In the genomic region with DNA sequence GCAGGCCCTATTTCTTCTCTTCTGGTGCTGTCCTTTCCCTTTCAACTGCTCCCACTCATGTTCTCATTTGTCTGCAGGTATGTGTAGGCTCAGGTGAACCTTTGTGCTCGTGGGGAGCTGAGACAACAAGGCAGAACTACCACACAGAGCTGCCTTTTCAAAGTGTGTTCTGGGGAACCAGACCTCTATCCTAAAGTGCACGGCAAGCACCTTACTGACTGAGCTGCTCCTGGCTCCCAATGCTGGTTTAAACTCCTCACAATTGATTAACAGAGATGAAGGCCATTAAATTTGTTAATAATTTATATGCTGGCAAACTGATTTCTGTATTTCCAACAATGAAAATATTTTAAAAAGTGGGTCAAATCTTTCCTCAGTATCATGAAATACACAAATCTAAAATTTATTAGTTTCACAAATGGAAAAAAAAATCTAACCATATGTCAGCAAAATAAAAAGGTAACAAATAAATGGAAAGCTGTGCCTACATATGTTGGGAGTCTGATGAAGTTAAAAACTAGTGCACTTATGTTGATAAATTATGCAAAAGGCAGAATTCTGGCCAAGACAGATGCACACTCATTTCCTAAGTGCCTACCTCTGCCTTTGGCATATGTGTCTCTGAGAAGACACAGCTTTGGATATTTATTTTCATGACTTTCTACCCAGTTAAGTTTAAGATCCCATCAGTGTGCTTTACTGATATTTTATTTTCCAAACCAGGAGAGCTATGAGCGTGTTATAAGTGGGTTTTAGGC, we compare ENCODE assay signal across 25 mouse cellular contexts. TPM values are rescaled to one million over a fixed set of nuclear protein-coding genes. Genes with fewer than 3 reads are reported as not detected.
DNase-seq lines count a peak whose midpoint lies in the region; ATAC-seq and TF ChIP-seq lines count a peak whose summit lies in the region.
"Had no signal": no experiment of that assay in that cellular context is flagged by ENCODE, and none has a peak within 500 bp of the region (broad histone marks: within the 10 kb centered on the region; RNA-seq: fewer than 3 reads in every experiment).

No protein-coding gene starts in this region.

- no peak for TF ChIP-seq CTCF in kidney, postnatal 0 days (IDR thresholded peaks at IDR 0.05; ENCODE audit: low read depth)

- H3K27ac ChIP-seq in kidney, embryonic 16.5 days (ENCODE audit: low read length), result peak overlapping the region; percentile 42; the same call in 1 of the 2 replicates
- no peak overlapping the region for H3K27ac ChIP-seq in kidney, embryonic 14.5 days (ENCODE audit: low read depth, low read length)
- peak overlapping the region; percentile 48 for H3K27ac ChIP-seq in kidney, postnatal 0 days
- H3K27ac ChIP-seq: gastrocnemius, adult 2 months; hindbrain, embryonic 15.5 days; limb, embryonic 13.5 days; liver, embryonic 12.5 days; midbrain, embryonic 10.5 days; neural tube, embryonic 15.5 days; stomach, embryonic 15.5 days had no signal

- H3K4me1 ChIP-seq in kidney, embryonic 16.5 days (ENCODE audit: insufficient read depth, low read length), result no peaks in the 10 kb centered on the region
- no peaks in the 10 kb centered on the region for H3K4me1 ChIP-seq in kidney, embryonic 14.5 days (ENCODE audit: control insufficient read depth, insufficient read depth, low read length)
- H3K4me1 ChIP-seq in kidney, postnatal 0 days (replicated peaks; ENCODE audit: insufficient read depth, low read length), result no peaks in the 10 kb centered on the region
- H3K4me1 ChIP-seq: hindbrain, embryonic 15.5 days; limb, embryonic 13.5 days; liver, embryonic 12.5 days; midbrain, embryonic 10.5 days; neural tube, embryonic 15.5 days; stomach, embryonic 15.5 days had no signal

- H3K9ac ChIP-seq in kidney, embryonic 16.5 days (replicated peaks; ENCODE audit: low read length), result no peak overlapping the region
- H3K9ac ChIP-seq in kidney, embryonic 14.5 days (ENCODE audit: low read depth, low read length), result no peak overlapping the region
- H3K9ac ChIP-seq in kidney, postnatal 0 days (ENCODE audit: low read depth, low read length), result no peak overlapping the region
- H3K9ac ChIP-seq: hindbrain, embryonic 15.5 days; limb, embryonic 13.5 days; liver, embryonic 12.5 days; neural tube, embryonic 15.5 days; stomach, embryonic 15.5 days had no signal

- no peak overlapping the region for H3K4me2 ChIP-seq in kidney, embryonic 16.5 days (replicated peaks; ENCODE audit: low read depth, low read length)
- H3K4me2 ChIP-seq in kidney, embryonic 14.5 days (replicated peaks; ENCODE audit: low read depth, low read length), result no peak overlapping the region
- no peak overlapping the region for H3K4me2 ChIP-seq in kidney, postnatal 0 days (ENCODE audit: low read length)
- H3K4me2 ChIP-seq: hindbrain, embryonic 15.5 days; limb, embryonic 13.5 days; liver, embryonic 12.5 days; neural tube, embryonic 15.5 days; stomach, embryonic 15.5 days had no signal

- peak; percentile 33; the same call in 1 of the 2 replicates for ATAC-seq in frontal cortex, adult (ENCODE audit: low TSS enrichment)
- ATAC-seq in kidney, embryonic 16.5 days (ENCODE audit: low FRiP score, low TSS enrichment), result no peak
- ATAC-seq in kidney, embryonic 14.5 days (ENCODE audit: low FRiP score, low TSS enrichment), result no peak
- ATAC-seq in kidney, postnatal 0 days (replicated peaks; ENCODE audit: low FRiP score, low read depth), result no peak; the same call in 1 of the 2 replicates
- ATAC-seq: liver, embryonic 12.5 days had no signal

- no peaks in the 10 kb centered on the region for H3K27me3 ChIP-seq in kidney, embryonic 16.5 days (ENCODE audit: insufficient read depth, low read length)
- no peaks in the 10 kb centered on the region for H3K27me3 ChIP-seq in kidney, embryonic 14.5 days (ENCODE audit: control insufficient read depth, insufficient read depth, low read length)
- H3K27me3 ChIP-seq in kidney, postnatal 0 days (ENCODE audit: insufficient read depth, low read length), result no peaks in the 10 kb centered on the region
- H3K27me3 ChIP-seq: CH12.LX; hindbrain, embryonic 15.5 days; limb, embryonic 13.5 days; liver, embryonic 12.5 days; neural tube, embryonic 15.5 days; stomach, embryonic 15.5 days had no signal

- no peaks in the 10 kb centered on the region for H3K9me3 ChIP-seq in kidney, embryonic 16.5 days (ENCODE audit: low read length)
- no peaks in the 10 kb centered on the region for H3K9me3 ChIP-seq in kidney, embryonic 14.5 days (ENCODE audit: control insufficient read depth, low read length)
- no peaks in the 10 kb centered on the region for H3K9me3 ChIP-seq in kidney, postnatal 0 days (replicated peaks; ENCODE audit: low read length)
- H3K9me3 ChIP-seq: G1E; hindbrain, embryonic 15.5 days; liver, embryonic 12.5 days; midbrain, embryonic 10.5 days; neural tube, embryonic 15.5 days; stomach, embryonic 15.5 days had no signal

- 91% methylated on average over 3 of the region's 3 CpGs for WGBS in kidney, embryonic 16.5 days
- WGBS in kidney, embryonic 14.5 days, result 88% methylated on average over 3 of the region's 3 CpGs
- WGBS in kidney, postnatal 0 days, result 70% methylated on average over 3 of the region's 3 CpGs

- H3K4me3 ChIP-seq in kidney, embryonic 16.5 days (ENCODE audit: low read length), result no peak overlapping the region
- H3K4me3 ChIP-seq in kidney, embryonic 14.5 days (ENCODE audit: low read length), result no peak overlapping the region
- no peak overlapping the region for H3K4me3 ChIP-seq in kidney, postnatal 0 days (replicated peaks; ENCODE audit: low read depth, low read length)
- H3K4me3 ChIP-seq: gastrocnemius, adult 2 months; hindbrain, embryonic 15.5 days; limb, embryonic 13.5 days; liver, embryonic 12.5 days; midbrain, embryonic 10.5 days; neural tube, embryonic 15.5 days; stomach, embryonic 15.5 days had no signal

- H3K36me3 ChIP-seq in kidney, embryonic 16.5 days (ENCODE audit: insufficient read depth, low read length), result peaks cover 41% of the 10 kb centered on the region
- peaks cover 42% of the 10 kb centered on the region for H3K36me3 ChIP-seq in kidney, embryonic 14.5 days (ENCODE audit: control insufficient read depth, insufficient read depth, low read length)
- H3K36me3 ChIP-seq in kidney, postnatal 0 days (ENCODE audit: insufficient read depth, low read length), result peaks cover 17% of the 10 kb centered on the region

- DNase-seq in frontal cortex, postnatal 14 days (ENCODE audit: low spot score in 2 of 2), result no peak
- DNase-seq in kidney, postnatal 0 days (ENCODE audit: low spot score), result no peak
- DNase-seq in telencephalon, adult 2 months (ENCODE audit: low read depth, low spot score), result peak; percentile 55
- no peak for DNase-seq in Muller cell, postnatal 12 days (ENCODE audit: inconsistent ontology term)
- DNase-seq: adrenal gland, adult 2 months; B cell, adult 2 months; cerebellum, adult 18-20 months; cerebellum, postnatal 14 days; gastrocnemius, adult 2 months; heart, postnatal 4 days; lung, adult 18-20 months; lung, postnatal 10 days; right cerebral cortex, adult 18-20 months; right cerebral cortex, postnatal 4 days had no signal

RNA-seq across cellular contexts. Expression of a gene that starts 13.4 kb away (rescaled TPM):
- 22.0 and 23.5 TPM in 2 replicates for polyA plus RNA-seq in kidney, embryonic 16.5 days (2015; fragmentation: Nextera tagmentation; extraction: Ambion mirVana)
- 24.0 and 35.6 TPM in 2 replicates for polyA plus RNA-seq in kidney, embryonic 14.5 days (2014; fragmentation: Nextera tagmentation; extraction: Ambion mirVana)
- 27.6 and 28.5 TPM in 2 replicates for polyA plus RNA-seq in kidney, postnatal 0 days (2015; fragmentation: Nextera tagmentation; extraction: Ambion mirVana)

RNA-seq across cellular contexts. Expression of a gene that starts 42.8 kb away (rescaled TPM):
- 36.7 and 38.1 TPM in 2 replicates for polyA plus RNA-seq in kidney, embryonic 16.5 days (2015; fragmentation: Nextera tagmentation; extraction: Ambion mirVana)
- polyA plus RNA-seq in kidney, embryonic 14.5 days (2014; fragmentation: Nextera tagmentation; extraction: Ambion mirVana), result 26.5 and 38.3 TPM in 2 replicates
- 32.7 and 36.2 TPM in 2 replicates for polyA plus RNA-seq in kidney, postnatal 0 days (2015; fragmentation: Nextera tagmentation; extraction: Ambion mirVana)
